10 mouse cellular contexts compared by ENCODE assay signal in the genomic region with DNA sequence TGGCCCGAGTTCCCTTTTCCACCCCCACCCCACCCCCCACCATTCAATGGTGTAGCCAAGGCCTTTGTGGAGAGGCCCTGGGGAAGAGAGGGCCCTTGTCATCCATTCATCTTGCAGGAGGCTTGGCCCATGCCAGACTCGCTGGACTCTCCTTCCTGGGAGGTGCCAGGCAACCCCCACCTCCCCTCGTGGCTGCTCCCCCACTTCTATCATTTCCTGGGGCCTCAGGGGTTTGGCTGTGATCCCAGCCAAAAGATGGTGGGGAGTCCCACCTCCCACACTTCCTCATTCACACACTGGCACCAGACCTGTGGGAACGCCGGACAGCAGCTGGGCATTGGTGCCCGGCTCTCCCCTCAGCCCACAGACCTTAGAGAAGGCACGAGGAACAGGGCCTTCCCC. TPM values are rescaled to one million over a fixed set of nuclear protein-coding genes. Genes with fewer than 3 reads are reported as not detected.
DNase-seq lines count a peak whose midpoint lies in the region; ATAC-seq lines count a peak whose summit lies in the region.
"Had no signal": no experiment of that assay in that cellular context is flagged by ENCODE, and none has a peak within 500 bp of the region (broad histone marks: within the 10 kb centered on the region; RNA-seq: fewer than 3 reads in every experiment).

No protein-coding gene starts in this region.

- no peak overlapping the region for H3K4me3 ChIP-seq in forebrain, embryonic 15.5 days
- no peak overlapping the region for H3K4me3 ChIP-seq in neural tube, embryonic 13.5 days

- no peak overlapping the region for H3K4me2 ChIP-seq in forebrain, embryonic 15.5 days (replicated peaks)
- no peak overlapping the region for H3K4me2 ChIP-seq in neural tube, embryonic 13.5 days

- no peak overlapping the region for H3K9ac ChIP-seq in forebrain, embryonic 15.5 days (replicated peaks)
- H3K9ac ChIP-seq in neural tube, embryonic 13.5 days: 0 out of 2 replicates have a peak overlapping the region, but pooled peaks have one; percentile 49

- H3K9me3 ChIP-seq in forebrain, embryonic 15.5 days: no peaks in the 10 kb centered on the region
- H3K9me3 ChIP-seq in neural tube, embryonic 13.5 days: no peaks in the 10 kb centered on the region

- peaks cover 31% of the 10 kb centered on the region for H3K36me3 ChIP-seq in forebrain, embryonic 15.5 days
- H3K36me3 ChIP-seq in neural tube, embryonic 13.5 days: peaks cover 28% of the 10 kb centered on the region

- peaks cover 92% of the 10 kb centered on the region for H3K4me1 ChIP-seq in forebrain, embryonic 15.5 days
- H3K4me1 ChIP-seq in neural tube, embryonic 13.5 days (replicated peaks): peaks cover 98% of the 10 kb centered on the region

- ATAC-seq in forebrain, embryonic 15.5 days (replicated peaks): peak; percentile 62
- ATAC-seq in neural tube, embryonic 13.5 days (ENCODE audit: low read depth): peak; percentile 64
- ATAC-seq: Patski had no signal

- peak overlapping the region; percentile 99 for H3K27ac ChIP-seq in forebrain, embryonic 15.5 days (replicated peaks)
- peak overlapping the region; percentile 98 for H3K27ac ChIP-seq in neural tube, embryonic 13.5 days (replicated peaks)

- DNase-seq in cerebellum, adult 9-11 months: peak; percentile 78
- DNase-seq in layer of hippocampus, postnatal 10 days (ENCODE audit: low spot score in 2 of 2): peak; percentile 72 to 81
- no peak for DNase-seq in lung, postnatal 4 days
- no peak for DNase-seq in lung, postnatal 36 days
- DNase-seq in adrenal gland, postnatal 36 days: no peak
- no peak for DNase-seq in gastrocnemius, adult 18-20 months (ENCODE audit: low spot score)

- no peaks in the 10 kb centered on the region for H3K27me3 ChIP-seq in forebrain, embryonic 15.5 days
- H3K27me3 ChIP-seq in neural tube, embryonic 13.5 days: no peaks in the 10 kb centered on the region

- WGBS in forebrain, embryonic 15.5 days: 12% methylated on average over 7 of the region's 7 CpGs
- 16% methylated on average over 7 of the region's 7 CpGs for WGBS in neural tube, embryonic 13.5 days

RNA-seq across cellular contexts. Expression of a gene that starts 22.2 kb away (rescaled TPM):
- 0.10 and 0.14 TPM in 2 replicates for polyA plus RNA-seq in forebrain, embryonic 15.5 days (2015; fragmentation: Nextera tagmentation; extraction: Ambion mirVana)
- total RNA-seq in layer of hippocampus, postnatal 10 days (2021): under 1 TPM in 1 of 2 experiments, not detected in 1; 0.25 TPM
- 0.15 and 0.67 TPM in 2 replicates for polyA plus RNA-seq in neural tube, embryonic 13.5 days (2015; fragmentation: Nextera tagmentation; extraction: Ambion mirVana)
- total RNA-seq in adrenal gland, postnatal 36 days (2021): 1 to 10 TPM; 5.5 to 7.9 TPM
- not detected for total RNA-seq in gastrocnemius, adult 18-20 months (2021)
- polyA plus RNA-seq: Patski had no signal

RNA-seq across cellular contexts. Expression of a gene that starts 54.7 kb away (rescaled TPM):
- 0.23 TPM in 1 of 2 replicates, not detected in the other for polyA plus RNA-seq in forebrain, embryonic 15.5 days (2015; fragmentation: Nextera tagmentation; extraction: Ambion mirVana)
- under 1 TPM; 0.78 to 0.83 TPM for total RNA-seq in layer of hippocampus, postnatal 10 days (2021)
- 0.23 and 0.33 TPM in 2 replicates for polyA plus RNA-seq in neural tube, embryonic 13.5 days (2015; fragmentation: Nextera tagmentation; extraction: Ambion mirVana)
- total RNA-seq in adrenal gland, postnatal 36 days (2021): 1 to 10 TPM in 1 of 2 experiments, under 1 TPM in 1; 0.99 to 1.5 TPM
- 1 to 10 TPM in 1 of 2 experiments, under 1 TPM in 1; 1.00 to 1.3 TPM for total RNA-seq in gastrocnemius, adult 18-20 months (2021)
- polyA plus RNA-seq: large intestine, adult 2 months had no signal

Comparison
In these comparisons a context has a peak if more than half of its experiments do, and no peak if none do; other contexts are left out.
1. DNase-seq: peak in cerebellum, adult 9-11 months (single experiment) and layer of hippocampus, postnatal 10 days (2 of 2); none in lung, postnatal 4 days (0 of 2), lung, postnatal 36 days (single experiment), adrenal gland, postnatal 36 days (0 of 2) and gastrocnemius, adult 18-20 months (single experiment).
2. RNA of a gene that starts 22.2 kb away (total RNA-seq): 5.5 to 7.9 TPM in adrenal gland, postnatal 36 days; 0.25 TPM in layer of hippocampus, postnatal 10 days and not detected in gastrocnemius, adult 18-20 months; every median in the first group is over 4 times any median in the second.